Mouse (Mus musculus): ENCODE data around the gene AC129217.1.

DNA sequence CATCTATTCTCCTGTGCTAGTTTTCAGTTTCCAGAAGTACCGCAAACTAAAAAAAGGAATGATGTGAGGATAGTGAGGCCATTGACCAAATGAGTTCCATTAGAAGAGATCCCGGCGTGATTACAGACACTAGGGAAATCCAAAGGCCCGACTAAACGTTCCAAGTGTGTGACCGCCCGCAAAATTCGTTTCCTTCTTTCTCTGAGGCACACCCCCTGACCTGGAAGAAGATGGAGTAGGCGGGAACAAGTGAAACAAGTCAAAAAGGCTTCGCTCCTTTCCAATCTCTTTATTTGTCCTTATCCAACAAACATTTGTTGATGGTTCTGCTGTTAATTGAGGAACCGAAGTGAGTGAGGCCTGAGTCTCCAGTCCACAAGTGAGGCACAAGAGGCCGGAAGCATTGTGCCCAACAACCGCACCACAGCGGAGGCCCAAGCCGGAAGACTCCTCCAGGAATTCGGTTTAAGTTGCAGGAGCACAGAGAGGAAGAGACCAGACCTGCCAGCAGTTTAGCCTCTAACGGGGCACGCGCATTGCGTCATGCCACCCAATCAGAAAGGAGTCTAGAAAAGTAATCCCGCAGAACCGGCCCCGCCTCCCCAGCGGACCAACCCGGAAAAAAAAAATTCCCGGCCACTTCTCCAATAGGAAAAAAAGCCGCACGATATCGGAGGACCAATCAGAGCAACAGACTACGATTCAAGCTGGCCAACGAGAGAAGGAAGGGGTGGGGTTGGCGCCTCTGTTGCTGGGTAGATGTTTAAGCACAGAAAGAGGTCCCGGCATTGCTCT is 10.6 kb upstream of the AC129217.1 start, which contains the start of gene Ttc9c:
- TF ChIP-seq CTCF (conservative IDR thresholded peaks at IDR 0.05; ENCODE audit: low read length) (no peak), NANOG (IDR thresholded peaks at IDR 0.05; ENCODE audit: borderline replicate concordance, low read length) (no peak)

Measured in E14TG2a.4 (cell line).